Mouse (Mus musculus) left cerebral cortex, postnatal 25 days (tissue): Measurements from ENCODE around the gene Lrrc8c. TPM values are rescaled to one million over a fixed set of nuclear protein-coding genes. Genes with fewer than 3 reads are reported as not detected.

Source experiments
- DNase-seq, 2 experiments: peaks; one replicate each; pipeline ENCODE4 v3.0.0; 2022; ENCODE audit warnings: low spot score in 2 of 2, mixed read lengths in 1 of 2
- intact Hi-C: fragments of 180-260 bp; cut with DNase I; formaldehyde crosslinking; loops from one replicate; pipeline ENCODE4 v1.15.1; 2025
- total RNA-seq, 2 experiments: library from RNA; stranded (reverse); gene quantifications; 2 replicates each; pipeline ENCODE4 v1.2.3; 2021

The Lrrc8c gene
- total RNA-seq, 2 experiments from 2014 or later: 30.4 to 35.0 TPM

GRCm38 (mm10) chr5:105541051-105541450 is 21.9 kb downstream of the Lrrc8c start:
- DNase-seq: no peak
- intact Hi-C loops: no loop called here

- intact Hi-C loops: no loop called here
- DNase-seq: no peak
These were observed 25.9 kb downstream of the Lrrc8c start for GRCm38 (mm10) chr5:105545126-105545525.

- intact Hi-C loops: no loop called here
- peak in 1 of 2 experiments; percentile 52 for DNase-seq
These were observed 27.9 kb downstream of the Lrrc8c start for GRCm38 (mm10) chr5:105547115-105547514.

GRCm38 (mm10) chr5:105551808-105552207 is 32.6 kb downstream of the Lrrc8c start:
- DNase-seq: no peak
- intact Hi-C loops: no loop called here

GRCm38 (mm10) chr5:105556291-105556690 is 37.1 kb downstream of the Lrrc8c start:
- intact Hi-C loops: no loop called here
- DNase-seq: no peak

- no peak for DNase-seq
- intact Hi-C loops: no loop called here
These were observed 38.2 kb downstream of the Lrrc8c start for GRCm38 (mm10) chr5:105557346-105557745.

- peak; percentile 40 to 61 for DNase-seq
- intact Hi-C loops: no loop called here
These were observed 38.6 kb downstream of the Lrrc8c start for GRCm38 (mm10) chr5:105557777-105558240.

- no peak for DNase-seq
- intact Hi-C loops: no loop called here
These were observed 39.3 kb downstream of the Lrrc8c start for GRCm38 (mm10) chr5:105558517-105558916.

- intact Hi-C loops: no loop called here
- peak; percentile 27 to 41 for DNase-seq
These were observed 42.7 kb downstream of the Lrrc8c start for GRCm38 (mm10) chr5:105561926-105562325.

- intact Hi-C loops: no loop called here
- DNase-seq: no peak
These were observed 45.6 kb downstream of the Lrrc8c start for GRCm38 (mm10) chr5:105564761-105565160.

- DNase-seq: no peak
- intact Hi-C loops: no loop called here
These were observed 46.6 kb downstream of the Lrrc8c start for GRCm38 (mm10) chr5:105565824-105566223.

GRCm38 (mm10) chr5:105566852-105567412 is 47.7 kb downstream of the Lrrc8c start:
- intact Hi-C loops: no loop called here
- no peak for DNase-seq

GRCm38 (mm10) chr5:105568043-105568747 is 49.0 kb downstream of the Lrrc8c start:
- DNase-seq: no peak
- intact Hi-C loops: no loop called here

GRCm38 (mm10) chr5:105569168-105569567 is 50.0 kb downstream of the Lrrc8c start:
- no peak for DNase-seq
- intact Hi-C loops: no loop called here

GRCm38 (mm10) chr5:105572160-105572692 is 53.0 kb downstream of the Lrrc8c start:
- DNase-seq: no peak
- intact Hi-C loops: no loop called here

- no peak for DNase-seq
- intact Hi-C loops: no loop called here
These were observed 53.7 kb downstream of the Lrrc8c start for GRCm38 (mm10) chr5:105572876-105573275.

GRCm38 (mm10) chr5:105574835-105575234 is 55.6 kb downstream of the Lrrc8c start:
- intact Hi-C loops: no loop called here

GRCm38 (mm10) chr5:105575839-105576238 is 56.7 kb downstream of the Lrrc8c start:
- intact Hi-C loops: no loop called here
- no peak for DNase-seq

More at GRCm38 (mm10) chr5:105574835-105575234, 55.6 kb downstream of the Lrrc8c start:
- no peak for DNase-seq

GRCm38 (mm10) chr5:105580909-105581308 is 61.7 kb downstream of the Lrrc8c start:
- DNase-seq: no peak
- intact Hi-C loops: no loop called here

- no peak for DNase-seq
- intact Hi-C loops: no loop called here
These were observed 66.7 kb downstream of the Lrrc8c start for GRCm38 (mm10) chr5:105585929-105586328.

GRCm38 (mm10) chr5:105586655-105587054 is 67.5 kb downstream of the Lrrc8c start:
- intact Hi-C loops: no loop called here
- no peak for DNase-seq
